Mouse (Mus musculus) hematopoietic multipotent progenitor cell, adult 10-12 weeks (in vitro differentiated cells): ENCODE data around the gene Tdpoz2. TPM values are rescaled to one million over a fixed set of nuclear protein-coding genes. Genes with fewer than 3 reads are reported as not detected.

Source experiments
- polyA plus RNA-seq: library from polyadenylated mRNA; stranded (reverse); fragments of >175 nt; gene quantifications from 2 replicates; pipeline ENCODE4 v1.2.3, GENCODE M21; 2012; ENCODE audit warnings: low replicate concordance

The Tdpoz2 gene
- not detected in 2 replicates for polyA plus RNA-seq

DNA sequence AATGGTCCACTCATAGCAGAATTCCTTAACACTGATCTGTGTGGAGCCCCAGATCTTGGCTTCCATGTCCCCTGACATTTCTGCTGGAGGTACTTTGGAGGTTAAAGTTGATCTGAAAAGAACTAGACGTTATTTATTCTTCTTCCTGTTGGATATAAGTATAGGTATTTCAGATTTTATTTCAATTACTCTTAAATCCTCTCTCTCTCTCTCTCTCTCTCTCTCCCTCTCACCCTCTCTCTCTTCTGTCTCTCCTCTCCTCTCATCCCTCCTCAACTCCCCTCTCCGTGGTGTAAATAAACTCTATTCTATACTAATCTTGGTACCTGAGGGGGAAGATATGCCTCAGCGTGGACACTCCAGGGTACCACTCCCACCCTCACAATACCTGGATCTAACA, at the start of gene Tdpoz2:
Gene Tdpoz2, minus strand, starts transcription at position 101 of the 400 bp plus-strand sequence.

DNA sequence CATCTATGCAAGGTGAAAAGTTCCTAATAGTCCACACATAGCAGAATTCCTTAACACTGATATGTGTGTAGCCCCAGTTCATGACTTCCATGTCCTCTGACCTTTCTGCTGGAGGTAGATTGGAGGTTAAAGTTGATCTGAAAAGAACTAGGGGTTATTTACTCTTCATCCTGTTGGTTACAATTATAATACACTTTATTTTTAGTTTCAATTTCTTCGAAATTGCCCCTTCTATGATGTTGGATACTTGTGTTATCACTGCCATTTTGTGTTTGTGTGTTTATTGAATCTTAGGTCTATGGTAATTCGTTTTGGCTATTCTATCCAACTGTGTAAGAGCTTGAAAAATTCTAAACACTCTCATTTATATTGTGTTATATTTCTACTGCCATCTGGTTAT, 40.5 kb upstream of the Tdpoz2 start, which contains the start of gene Gm37596:
Gene Gm37596, minus strand, starts transcription at position 101 of the 400 bp plus-strand sequence.

DNA sequence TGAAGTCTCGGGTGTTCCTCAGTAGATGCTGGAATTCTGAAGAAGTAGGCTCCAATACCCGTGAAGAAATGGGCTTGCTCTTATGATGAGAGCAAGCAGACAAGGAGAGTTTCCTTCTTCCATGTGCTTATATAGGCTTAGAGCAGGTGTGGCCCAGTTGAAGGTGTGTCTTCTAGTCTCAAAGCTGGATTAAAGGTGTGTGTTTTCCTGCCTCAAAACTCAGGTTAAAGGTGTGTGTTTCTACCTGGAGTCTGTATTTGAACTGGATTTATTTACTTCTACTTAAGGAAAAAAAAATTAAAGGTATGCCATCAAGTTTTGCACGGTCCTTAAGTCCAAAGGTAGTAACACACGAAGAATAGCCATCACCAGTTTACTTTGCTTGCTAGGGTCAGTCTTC, 23.7 kb upstream of the Tdpoz2 start, which contains the start of gene Tdpoz1:
Gene Tdpoz1, minus strand, starts transcription at position 101 of the 400 bp plus-strand sequence.

Other genes starting within 250 kb of the Tdpoz2 start
- 0.15 and 0.62 TPM in 2 replicates for gene Tchh, start 210.4 kb downstream of the Tdpoz2 start, polyA plus RNA-seq
- not detected in 2 replicates for gene Tchhl1, start 183.9 kb downstream of the Tdpoz2 start, polyA plus RNA-seq
- 96.4 and 129 TPM in 2 replicates for gene S100a11, start 132.2 kb downstream of the Tdpoz2 start, polyA plus RNA-seq
- 33.6 and 230 TPM in 2 replicates for gene S100a10, start 97.6 kb downstream of the Tdpoz2 start, polyA plus RNA-seq
- not detected in 2 replicates for gene Tdpoz1, start 23.6 kb upstream of the Tdpoz2 start, polyA plus RNA-seq
- gene Gm37596, start 40.4 kb upstream of the Tdpoz2 start, polyA plus RNA-seq, result not detected in 2 replicates
- gene Gm5773, start 120.3 kb upstream of the Tdpoz2 start, polyA plus RNA-seq, result not detected in 2 replicates
- not detected in 2 replicates for gene Tdpoz4, start 143.7 kb upstream of the Tdpoz2 start, polyA plus RNA-seq
- gene Tdpoz3, start 173.3 kb upstream of the Tdpoz2 start, polyA plus RNA-seq, result not detected in 2 replicates